Mouse (Mus musculus): ENCODE measurements at regions not wholly inside any gene's neighbourhood (a gene's known extent, or its start where the extent isn't known, plus 50 kb on each side); places are given as distances from the start of the nearest gene placed in this dataset.

- ATAC-seq, result peak; percentile 29; the same call in 1 of the 2 replicates
- Histone ChIP-seq H3K27ac (ENCODE audit: low read depth, low read length) (no peak overlapping the region), H3K4me3 (ENCODE audit: low read depth, low read length) (no peak overlapping the region), H3K4me2 (ENCODE audit: low read length) (no peak overlapping the region), H3K27me3 (replicated peaks; ENCODE audit: control insufficient read depth, insufficient read depth, low read length) (no peaks in the 10 kb centered on the region), H3K36me3 (ENCODE audit: control insufficient read depth, insufficient read depth, low read length) (no peaks in the 10 kb centered on the region), H3K9me3 (replicated peaks; ENCODE audit: control insufficient read depth, low read length) (no peaks in the 10 kb centered on the region), H3K4me1 (ENCODE audit: control insufficient read depth, insufficient read depth, low read length) (no peaks in the 10 kb centered on the region), H3K9ac (ENCODE audit: low read length) (no peak overlapping the region)
- peak; percentile 13 for DNase-seq (ENCODE audit: low spot score)
These were observed 1646.7 kb upstream of the Cntnap5a start for GRCm38 (mm10) chr1:114037877-114038276.

- no peak for DNase-seq (ENCODE audit: low spot score)
- ATAC-seq, result no peak
- Histone ChIP-seq H3K9ac (ENCODE audit: low read length) (no peak overlapping the region), H3K27ac (ENCODE audit: low read depth, low read length) (no peak overlapping the region), H3K4me3 (ENCODE audit: low read depth, low read length) (no peak overlapping the region), H3K4me2 (ENCODE audit: low read length) (no peak overlapping the region), H3K36me3 (ENCODE audit: control insufficient read depth, insufficient read depth, low read length) (no peaks in the 10 kb centered on the region), H3K9me3 (replicated peaks; ENCODE audit: control insufficient read depth, low read length) (no peaks in the 10 kb centered on the region), H3K27me3 (replicated peaks; ENCODE audit: control insufficient read depth, insufficient read depth, low read length) (no peaks in the 10 kb centered on the region), H3K4me1 (ENCODE audit: control insufficient read depth, insufficient read depth, low read length) (no peaks in the 10 kb centered on the region)
- 95% methylated on average over 1 of the region's 1 CpGs for WGBS
These were observed 1645.2 kb upstream of the Cntnap5a start for GRCm38 (mm10) chr1:114039383-114039782.

GRCm38 (mm10) chr1:114063097-114063496 lies 1621.5 kb upstream of the Cntnap5a start:
- H3K27ac ChIP-seq (ENCODE audit: low read depth, low read length), result no peak overlapping the region
- H3K4me1 ChIP-seq (ENCODE audit: control insufficient read depth, insufficient read depth, low read length), result no peaks in the 10 kb centered on the region
- 87% methylated on average over 2 of the region's 2 CpGs for WGBS
- H3K36me3 ChIP-seq (ENCODE audit: control insufficient read depth, insufficient read depth, low read length), result no peaks in the 10 kb centered on the region
- no peak overlapping the region for H3K9ac ChIP-seq (ENCODE audit: low read length)
- H3K27me3 ChIP-seq (replicated peaks; ENCODE audit: control insufficient read depth, insufficient read depth, low read length), result no peaks in the 10 kb centered on the region
- H3K4me3 ChIP-seq (ENCODE audit: low read depth, low read length), result no peak overlapping the region
- DNase-seq (ENCODE audit: low spot score) (no peak), ATAC-seq (no peak)
- H3K9me3 ChIP-seq (replicated peaks; ENCODE audit: control insufficient read depth, low read length), result no peaks in the 10 kb centered on the region
- H3K4me2 ChIP-seq (ENCODE audit: low read length), result no peak overlapping the region

- DNase-seq (ENCODE audit: low spot score) (no peak), ATAC-seq (no peak)
- no peaks in the 10 kb centered on the region for H3K4me1 ChIP-seq (ENCODE audit: control insufficient read depth, insufficient read depth, low read length)
- no peak overlapping the region for H3K4me3 ChIP-seq (ENCODE audit: low read depth, low read length)
- no peak overlapping the region for H3K9ac ChIP-seq (ENCODE audit: low read length)
- H3K27ac ChIP-seq (ENCODE audit: low read depth, low read length), result no peak overlapping the region
- no peaks in the 10 kb centered on the region for H3K36me3 ChIP-seq (ENCODE audit: control insufficient read depth, insufficient read depth, low read length)
- H3K9me3 ChIP-seq (replicated peaks; ENCODE audit: control insufficient read depth, low read length), result no peaks in the 10 kb centered on the region
- no peak overlapping the region for H3K4me2 ChIP-seq (ENCODE audit: low read length)
- H3K27me3 ChIP-seq (replicated peaks; ENCODE audit: control insufficient read depth, insufficient read depth, low read length), result no peaks in the 10 kb centered on the region
These were observed 1610.0 kb upstream of the Cntnap5a start for GRCm38 (mm10) chr1:114074506-114074905.

Data from forebrain, embryonic 14.5 days (tissue).